Mouse (Mus musculus) lung, embryonic 15.5 days (tissue): ENCODE data around the gene Nptx2. TPM values are rescaled to one million over a fixed set of nuclear protein-coding genes. Genes with fewer than 3 reads are reported as not detected.

Experiments used
- ATAC-seq: fragments of 200-750 bp; cut with Nextera tagmentation; 2 replicates; pipeline ENCODE4 v1.8.0; 2017; ENCODE audit warnings: moderate number of reproducible peaks, borderline replicate concordance; ENCODE audit not compliant: low FRiP score, low TSS enrichment; ENCODE audit errors: extremely low read depth
- H3K27ac ChIP-seq: fragments of 300-500 bp; sonication (generic); 2 replicates; pipeline ENCODE4 v1.5.1; 2015; ENCODE audit warnings: moderate library complexity, mild to moderate bottlenecking, inconsistent platforms
- H3K27me3 ChIP-seq: fragments of 300-500 bp; sonication (generic); 2 replicates; pipeline ENCODE4 v1.6.1; 2015; ENCODE audit warnings: inconsistent platforms
- H3K36me3 ChIP-seq: fragments of 300-500 bp; sonication (generic); 2 replicates; pipeline ENCODE4 v1.6.1; 2015; ENCODE audit warnings: inconsistent platforms
- H3K4me1 ChIP-seq: fragments of 300-500 bp; sonication (generic); 2 replicates; pipeline ENCODE4 v1.6.1; 2015; ENCODE audit warnings: inconsistent platforms
- H3K4me2 ChIP-seq: fragments of 300-500 bp; sonication (generic); 2 replicates; pipeline ENCODE4 v1.6.1; 2015; ENCODE audit warnings: inconsistent platforms, mild to moderate bottlenecking, moderate library complexity
- H3K4me3 ChIP-seq: fragments of 300-500 bp; sonication (generic); 2 replicates; pipeline ENCODE4 v1.5.1; 2015; ENCODE audit warnings: mild to moderate bottlenecking, inconsistent platforms
- H3K9ac ChIP-seq: fragments of 300-500 bp; sonication (generic); 2 replicates; pipeline ENCODE4 v1.6.1; 2015; ENCODE audit warnings: inconsistent platforms
- H3K9me3 ChIP-seq: fragments of 300-500 bp; sonication (generic); 2 replicates; pipeline ENCODE4 v1.6.1; 2016; ENCODE audit warnings: inconsistent platforms
- WGBS: fragments of 180-500 bp; shearing (Covaris S2); methylation state at CpG from one replicate; pipeline ENCODE4 v1.1.7; 2015; 5-methylcytosine and 5-hydroxymethylcytosine counted together
- polyA plus RNA-seq: library from polyadenylated mRNA; unstranded; fragments of >200 nt; fragmentation: Nextera tagmentation; extraction: Ambion mirVana; gene quantifications from 2 replicates; pipeline ENCODE4 v1.2.1, GENCODE M21; 2015

The Nptx2 gene
- polyA plus RNA-seq, 1 experiment from 2014 or later = 0.15 TPM

DNA sequence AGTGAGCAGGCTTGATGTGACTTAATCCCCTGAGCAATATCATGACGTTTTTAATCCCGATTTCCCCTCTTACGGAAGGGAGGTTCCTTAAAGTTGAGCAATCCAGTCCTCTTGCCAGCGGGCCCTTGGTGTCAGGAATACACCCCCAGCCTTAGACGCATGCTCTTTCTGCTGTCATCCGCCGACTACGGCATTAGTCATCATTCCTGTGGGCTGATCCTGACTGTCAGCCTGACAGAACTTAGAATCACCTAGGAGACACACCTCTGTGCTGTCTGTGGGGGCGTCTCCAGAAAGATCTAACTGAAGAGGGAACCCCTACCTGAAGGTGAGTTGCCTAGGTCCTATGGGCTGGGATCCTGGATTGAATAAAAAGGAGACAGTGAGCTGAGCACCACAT is 49.1 kb downstream of the Nptx2 start:
- WGBS = 88% methylated on average over 9 of the region's 9 CpGs
- Histone ChIP-seq H3K27me3 (no peaks in the 10 kb centered on the region), H3K9ac (no peak overlapping the region), H3K9me3 (no peaks in the 10 kb centered on the region), H3K36me3 (no peaks in the 10 kb centered on the region), H3K4me1 (no peaks in the 10 kb centered on the region), H3K27ac (no peak overlapping the region), H3K4me2 (no peak overlapping the region), H3K4me3 (no peak overlapping the region)
- ATAC-seq = no peak

Other genes with a start within 250 kb of the Nptx2 start
- gene Baiap2l1, start 187.8 kb upstream of the Nptx2 start, polyA plus RNA-seq = 9.8 and 11.1 TPM in 2 replicates
- gene Tmem130, start 215.9 kb downstream of the Nptx2 start, polyA plus RNA-seq = 0.52 and 0.80 TPM in 2 replicates
- gene Trrap, start 221.8 kb downstream of the Nptx2 start, polyA plus RNA-seq = 57.2 and 58.1 TPM in 2 replicates